11 mouse cellular contexts compared by ENCODE assay signal in genomic region chr10:88371793-88372192, GRCm38 (mm10). TPM values are rescaled to one million over a fixed set of nuclear protein-coding genes. Genes with fewer than 3 reads are reported as not detected.
DNase-seq lines count a peak whose midpoint lies in the region; ATAC-seq and TF ChIP-seq lines count a peak whose summit lies in the region.
"Had no signal": no experiment of that assay in that cellular context is flagged by ENCODE, and none has a peak within 500 bp of the region (broad histone marks: within the 10 kb centered on the region; RNA-seq: fewer than 3 reads in every experiment).

No protein-coding gene starts in this region.

- ATAC-seq in forebrain, postnatal 0 days, result no peak
- no peak for ATAC-seq in forebrain, embryonic 14.5 days
- ATAC-seq in midbrain, embryonic 15.5 days (replicated peaks), result no peak
- ATAC-seq in neutrophil, adult 5-6 weeks (ENCODE audit: extremely low read depth, insufficient number of reproducible peaks, low FRiP score, poor library complexity, severe bottlenecking), result peak; percentile 51
- ATAC-seq: intestine, embryonic 15.5 days had no signal

- no peak for DNase-seq in forebrain, postnatal 0 days
- DNase-seq in forebrain, embryonic 14.5 days (ENCODE audit: low spot score), result no peak
- DNase-seq in midbrain, embryonic 10.5 days (ENCODE audit: low spot score), result peak; percentile 24
- DNase-seq in T-cell, adult 2 months (ENCODE audit: low spot score), result peak; percentile 31
- no peak for DNase-seq in frontal cortex, adult 2 months (ENCODE audit: extremely low spot score in 1 of 2, low spot score in 1 of 2)
- no peak for DNase-seq in left cerebral cortex, postnatal 10 days (ENCODE audit: extremely low spot score in 1 of 2, low spot score in 2 of 2)
- DNase-seq: spleen, adult 18-20 months had no signal

- peak; percentile 59 for TF ChIP-seq CTCF in forebrain, postnatal 0 days (IDR thresholded peaks at IDR 0.05; ENCODE audit: low read depth)

- WGBS in forebrain, postnatal 0 days, result 4% methylated on average over 2 of the region's 2 CpGs
- WGBS in forebrain, embryonic 14.5 days, result 0% methylated on average over 2 of the region's 2 CpGs
- 3% methylated on average over 2 of the region's 2 CpGs for WGBS in midbrain, embryonic 10.5 days
- WGBS in midbrain, embryonic 15.5 days, result 7% methylated on average over 2 of the region's 2 CpGs

- no peaks in the 10 kb centered on the region for H3K36me3 ChIP-seq in forebrain, postnatal 0 days (ENCODE audit: insufficient read depth)
- H3K36me3 ChIP-seq in forebrain, embryonic 14.5 days (ENCODE audit: control insufficient read depth, insufficient read depth, low read length), result no peaks in the 10 kb centered on the region
- H3K36me3 ChIP-seq in midbrain, embryonic 10.5 days, result no peaks in the 10 kb centered on the region
- H3K36me3 ChIP-seq in midbrain, embryonic 15.5 days (replicated peaks), result no peaks in the 10 kb centered on the region
- H3K36me3 ChIP-seq: intestine, embryonic 15.5 days had no signal

- H3K4me2 ChIP-seq in forebrain, postnatal 0 days (ENCODE audit: low read depth), result no peak overlapping the region
- no peak overlapping the region for H3K4me2 ChIP-seq in forebrain, embryonic 14.5 days (ENCODE audit: low read length)
- H3K4me2 ChIP-seq in midbrain, embryonic 15.5 days, result no peak overlapping the region
- H3K4me2 ChIP-seq: intestine, embryonic 15.5 days had no signal

- no peak overlapping the region for H3K9ac ChIP-seq in forebrain, postnatal 0 days
- H3K9ac ChIP-seq in forebrain, embryonic 14.5 days (ENCODE audit: low read length), result no peak overlapping the region
- H3K9ac ChIP-seq in midbrain, embryonic 15.5 days, result no peak overlapping the region
- H3K9ac ChIP-seq: intestine, embryonic 15.5 days had no signal

- no peaks in the 10 kb centered on the region for H3K4me1 ChIP-seq in forebrain, postnatal 0 days (ENCODE audit: insufficient read depth)
- no peaks in the 10 kb centered on the region for H3K4me1 ChIP-seq in forebrain, embryonic 14.5 days (ENCODE audit: control insufficient read depth, insufficient read depth, low read length)
- H3K4me1 ChIP-seq in midbrain, embryonic 10.5 days, result peaks cover 5% of the 10 kb centered on the region; the same call in 1 of the 2 replicates
- H3K4me1 ChIP-seq in midbrain, embryonic 15.5 days, result no peaks in the 10 kb centered on the region
- H3K4me1 ChIP-seq: intestine, embryonic 15.5 days had no signal

- intact Hi-C loops in left cerebral cortex, postnatal 10 days (cut with DNase I), result no loop called here

- no peak overlapping the region for H3K4me3 ChIP-seq in forebrain, postnatal 0 days (ENCODE audit: low read depth, low read length)
- H3K4me3 ChIP-seq in forebrain, embryonic 14.5 days (ENCODE audit: low read depth, low read length), result no peak overlapping the region
- no peak overlapping the region for H3K4me3 ChIP-seq in midbrain, embryonic 10.5 days
- no peak overlapping the region for H3K4me3 ChIP-seq in midbrain, embryonic 15.5 days
- H3K4me3 ChIP-seq: intestine, embryonic 15.5 days had no signal

- H3K27me3 ChIP-seq in forebrain, postnatal 0 days (ENCODE audit: insufficient read depth, low read length), result no peaks in the 10 kb centered on the region
- no peaks in the 10 kb centered on the region for H3K27me3 ChIP-seq in forebrain, embryonic 14.5 days (replicated peaks; ENCODE audit: control insufficient read depth, insufficient read depth, low read length)
- H3K27me3 ChIP-seq in midbrain, embryonic 10.5 days (ENCODE audit: low read depth, poor library complexity, severe bottlenecking), result peaks cover 7% of the 10 kb centered on the region; the same call in 1 of the 2 replicates
- no peaks in the 10 kb centered on the region for H3K27me3 ChIP-seq in midbrain, embryonic 15.5 days (replicated peaks)
- H3K27me3 ChIP-seq: intestine, embryonic 15.5 days had no signal

- H3K27ac ChIP-seq in forebrain, postnatal 0 days (ENCODE audit: low read depth, low read length), result no peak overlapping the region
- no peak overlapping the region for H3K27ac ChIP-seq in forebrain, embryonic 14.5 days (ENCODE audit: low read depth, low read length)
- no peak overlapping the region for H3K27ac ChIP-seq in midbrain, embryonic 10.5 days (replicated peaks)
- no peak overlapping the region for H3K27ac ChIP-seq in midbrain, embryonic 15.5 days
- H3K27ac ChIP-seq: intestine, embryonic 15.5 days; macrophage had no signal

- no peaks in the 10 kb centered on the region for H3K9me3 ChIP-seq in forebrain, postnatal 0 days (ENCODE audit: low read length)
- H3K9me3 ChIP-seq in forebrain, embryonic 14.5 days (replicated peaks; ENCODE audit: control insufficient read depth, low read length), result no peaks in the 10 kb centered on the region
- H3K9me3 ChIP-seq in midbrain, embryonic 10.5 days (replicated peaks), result no peaks in the 10 kb centered on the region
- no peaks in the 10 kb centered on the region for H3K9me3 ChIP-seq in midbrain, embryonic 15.5 days
- H3K9me3 ChIP-seq: intestine, embryonic 15.5 days had no signal

RNA-seq across cellular contexts. Expression of gene Dram1, which starts 7.1 kb away (rescaled TPM):
- total RNA-seq in forebrain, postnatal 0 days (2014; rRNA removed), result 0.62 and 0.85 TPM in 2 replicates
- 0.58 and 0.92 TPM in 2 replicates for polyA plus RNA-seq in forebrain, postnatal 0 days (2015; fragmentation: Nextera tagmentation; extraction: Ambion mirVana)
- polyA plus RNA-seq in forebrain, embryonic 14.5 days (2014; fragmentation: Nextera tagmentation; extraction: Ambion mirVana), result 0.44 and 0.84 TPM in 2 replicates
- 0.28 and 0.43 TPM in 2 replicates for polyA plus RNA-seq in midbrain, embryonic 10.5 days (2016; fragmentation: Nextera tagmentation; extraction: Ambion mirVana)
- 0.46 and 0.55 TPM in 2 replicates for polyA plus RNA-seq in midbrain, embryonic 15.5 days (2015; fragmentation: Nextera tagmentation; extraction: Ambion mirVana)
- 20.1 and 22.1 TPM in 2 replicates for total RNA-seq in neutrophil, adult 5-6 weeks (2017)
- 1.4 and 1.7 TPM in 2 replicates for polyA plus RNA-seq in frontal cortex, adult 2 months (2012; rRNA removed)
- total RNA-seq in left cerebral cortex, postnatal 10 days (2021), result 1 to 10 TPM in 1 of 2 experiments, under 1 TPM in 1; 0.94 to 1.6 TPM

RNA-seq across cellular contexts. Expression of gene Gnptab, which starts 7.1 kb away (rescaled TPM):
- total RNA-seq in forebrain, postnatal 0 days (2014; rRNA removed), result 44.0 and 51.9 TPM in 2 replicates
- 16.7 and 21.3 TPM in 2 replicates for polyA plus RNA-seq in forebrain, postnatal 0 days (2015; fragmentation: Nextera tagmentation; extraction: Ambion mirVana)
- 9.8 and 11.9 TPM in 2 replicates for polyA plus RNA-seq in forebrain, embryonic 14.5 days (2014; fragmentation: Nextera tagmentation; extraction: Ambion mirVana)
- polyA plus RNA-seq in midbrain, embryonic 10.5 days (2016; fragmentation: Nextera tagmentation; extraction: Ambion mirVana), result 6.7 and 7.9 TPM in 2 replicates
- polyA plus RNA-seq in midbrain, embryonic 15.5 days (2015; fragmentation: Nextera tagmentation; extraction: Ambion mirVana), result 20.7 and 24.1 TPM in 2 replicates
- total RNA-seq in neutrophil, adult 5-6 weeks (2017), result 34.7 and 35.9 TPM in 2 replicates
- 34.6 and 36.8 TPM in 2 replicates for polyA plus RNA-seq in frontal cortex, adult 2 months (2012; rRNA removed)
- total RNA-seq in left cerebral cortex, postnatal 10 days (2021), result 100 to 1,000 TPM; 101 to 102 TPM

Comparison
In these comparisons a context has a peak if more than half of its experiments do, and no peak if none do; other contexts are left out.
1. DNase-seq: peak in midbrain, embryonic 10.5 days (single experiment) and T-cell, adult 2 months (single experiment); none in forebrain, postnatal 0 days (single experiment), forebrain, embryonic 14.5 days (single experiment), frontal cortex, adult 2 months (0 of 2) and left cerebral cortex, postnatal 10 days (0 of 2).